Mouse (Mus musculus) heart, embryonic 15.5 days (tissue): ENCODE measurements around the gene Syne2. TPM values are rescaled to one million over a fixed set of nuclear protein-coding genes. Genes with fewer than 3 reads are reported as not detected.
A peak's percentile ranks its signal among the peaks of the same experiment; 100 is the strongest.

Experiments used
- ATAC-seq: fragments of 200-750 bp; cut with Nextera tagmentation; replicated peaks from 2 replicates; pipeline ENCODE4 v1.8.0; 2017; ENCODE audit warnings: low read depth, moderate TSS enrichment; ENCODE audit not compliant: insufficient number of reproducible peaks, insufficient read depth, low FRiP score
- H3K27ac ChIP-seq: fragments of 300-500 bp; sonication (generic); 2 replicates; pipeline ENCODE4 v1.5.1; 2015; ENCODE audit warnings: mild to moderate bottlenecking, inconsistent platforms
- H3K27me3 ChIP-seq: fragments of 300-500 bp; sonication (generic); 2 replicates; pipeline ENCODE4 v1.6.1; 2015; ENCODE audit warnings: inconsistent platforms
- H3K36me3 ChIP-seq: fragments of 300-500 bp; sonication (generic); 2 replicates; pipeline ENCODE4 v1.6.1; 2015; ENCODE audit warnings: mild to moderate bottlenecking, inconsistent platforms
- H3K4me1 ChIP-seq: fragments of 300-500 bp; sonication (generic); replicated peaks from 2 replicates; pipeline ENCODE4 v1.6.1; 2015; ENCODE audit warnings: inconsistent platforms
- H3K4me2 ChIP-seq: fragments of 300-500 bp; sonication (generic); 2 replicates; pipeline ENCODE4 v1.6.1; 2015; ENCODE audit warnings: inconsistent platforms, mild to moderate bottlenecking, moderate library complexity
- H3K4me3 ChIP-seq: fragments of 300-500 bp; sonication (generic); 2 replicates; pipeline ENCODE4 v1.5.1; 2015; ENCODE audit warnings: mild to moderate bottlenecking, inconsistent platforms
- H3K9ac ChIP-seq: fragments of 300-500 bp; sonication (generic); 2 replicates; pipeline ENCODE4 v1.6.1; 2015; ENCODE audit warnings: mild to moderate bottlenecking, inconsistent platforms
- H3K9me3 ChIP-seq: fragments of 300-500 bp; sonication (generic); replicated peaks from 2 replicates; pipeline ENCODE4 v1.6.1; 2016; ENCODE audit warnings: inconsistent platforms
- WGBS: fragments of 180-500 bp; shearing (Covaris S2); methylation state at CpG from one replicate; pipeline ENCODE4 v1.1.7; 2015; ENCODE audit warnings: mixed read lengths; 5-methylcytosine and 5-hydroxymethylcytosine counted together
- polyA plus RNA-seq: library from polyadenylated mRNA; unstranded; fragments of >200 nt; fragmentation: Nextera tagmentation; extraction: Ambion mirVana; gene quantifications from 2 replicates; pipeline ENCODE4 v1.2.1, GENCODE M21; 2015

The Syne2 gene
- polyA plus RNA-seq, 1 experiment from 2014 or later = 38.7 TPM

DNA sequence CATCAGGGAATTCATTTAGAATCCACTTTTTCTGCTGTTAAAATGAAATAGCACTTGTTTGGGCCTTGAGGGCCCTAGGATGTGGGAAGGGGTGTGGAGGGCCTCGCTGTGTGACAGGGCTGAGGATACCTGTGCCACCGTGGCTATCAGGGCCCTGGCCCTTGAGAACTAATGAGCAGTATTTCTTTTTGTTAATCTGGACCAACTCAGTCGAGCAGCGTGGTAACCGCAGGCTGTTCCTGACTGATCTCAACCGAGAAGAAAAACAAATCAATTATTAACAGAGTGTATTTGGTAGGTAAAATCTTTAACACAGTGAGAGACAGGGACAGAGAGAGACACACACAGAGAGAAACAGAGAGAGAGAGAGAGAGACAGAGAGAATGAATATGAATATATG lies 34.5 kb downstream of the Syne2 start:
- Histone ChIP-seq H3K9me3 (no peaks in the 10 kb centered on the region), H3K27ac (peak overlapping the region; percentile 5), H3K4me3 (no peak overlapping the region), H3K9ac (no peak overlapping the region), H3K36me3 (no peaks in the 10 kb centered on the region), H3K27me3 (no peaks in the 10 kb centered on the region), H3K4me1 (peaks cover 41% of the 10 kb centered on the region), H3K4me2 (no peak overlapping the region)
- 57% methylated on average over 6 of the region's 6 CpGs for WGBS
- no peak for ATAC-seq

DNA sequence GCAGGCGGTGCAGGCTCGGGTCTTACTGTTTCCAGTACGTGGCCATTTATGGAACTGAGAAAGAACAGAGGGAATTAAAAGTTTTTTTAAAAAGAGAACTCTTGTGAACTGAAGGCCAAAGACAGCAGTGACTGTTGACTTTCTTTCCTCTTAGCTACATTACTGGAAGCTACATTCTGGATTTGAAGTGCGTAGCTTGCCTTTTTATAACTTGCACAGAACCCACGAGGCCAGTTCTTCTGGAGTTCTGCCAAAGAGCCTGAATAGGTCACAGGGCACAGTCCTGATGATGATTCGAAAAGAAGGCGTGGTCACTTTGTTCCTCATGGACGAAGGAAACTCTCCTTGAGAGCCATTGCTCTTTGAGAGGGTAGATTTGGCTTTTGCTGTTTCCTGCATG lies 35.6 kb downstream of the Syne2 start:
- 9% methylated on average over 8 of the region's 8 CpGs for WGBS

DNA sequence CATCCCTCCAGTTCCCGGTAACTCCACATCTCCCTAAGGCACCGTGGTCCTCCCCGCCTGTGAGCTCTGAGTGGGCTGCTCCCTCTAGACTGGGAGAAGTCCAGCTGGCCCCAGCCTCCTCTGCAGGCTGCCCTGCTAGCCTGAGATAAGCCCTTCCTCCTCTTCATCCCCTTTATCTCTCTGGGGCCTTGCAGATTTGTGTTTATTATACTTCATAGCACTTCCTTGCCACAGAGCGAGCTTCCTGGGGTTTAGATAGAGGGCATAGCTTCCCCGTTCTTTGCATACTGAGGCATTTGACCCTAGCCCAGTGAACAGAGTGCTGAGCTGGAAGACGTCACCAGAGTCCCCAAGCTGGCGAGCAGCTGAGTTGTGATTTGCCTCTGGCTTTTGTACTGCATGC lies 37.1 kb downstream of the Syne2 start:
- Histone ChIP-seq H3K9ac (no peak overlapping the region), H3K27me3 (no peaks in the 10 kb centered on the region), H3K4me1 (peaks cover 41% of the 10 kb centered on the region), H3K27ac (peak overlapping the region; percentile 72), H3K36me3 (no peaks in the 10 kb centered on the region), H3K4me2 (peak overlapping the region; percentile 24), H3K4me3 (0 out of 2 replicates have a peak overlapping the region, but pooled peaks have one; percentile 1), H3K9me3 (no peaks in the 10 kb centered on the region)
- peak; percentile 72 for ATAC-seq
- WGBS = 11% methylated on average over 7 of the region's 7 CpGs

More for the DNA sequence above, 35.6 kb downstream of the Syne2 start:
- Histone ChIP-seq H3K36me3 (no peaks in the 10 kb centered on the region), H3K27ac (peak overlapping the region; percentile 76), H3K9me3 (no peaks in the 10 kb centered on the region), H3K4me1 (peaks cover 41% of the 10 kb centered on the region), H3K4me2 (peak overlapping the region; percentile 55), H3K9ac (no peak overlapping the region), H3K4me3 (peak overlapping the region; percentile 27), H3K27me3 (no peaks in the 10 kb centered on the region)
- 0 out of 2 replicates have a peak, but pooled peaks have one; percentile 36 for ATAC-seq

DNA sequence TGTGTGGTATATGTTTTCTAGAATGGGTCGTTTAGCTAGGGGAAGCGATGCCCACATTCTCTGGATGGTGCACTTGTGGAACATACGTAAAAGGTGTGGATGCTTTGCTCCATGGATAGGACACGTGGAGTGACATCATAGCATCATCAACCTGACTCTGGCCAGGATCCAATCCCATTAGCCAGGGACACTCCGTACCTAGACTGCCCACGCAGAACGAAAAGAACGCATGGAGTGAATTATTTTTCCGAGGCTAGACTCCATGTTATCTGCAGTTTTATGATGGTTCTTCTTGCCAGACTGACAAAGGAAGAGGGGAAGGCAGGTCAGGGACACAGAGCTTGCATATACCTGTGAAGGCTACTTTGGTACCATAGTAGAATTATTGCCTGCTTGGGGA lies 37.7 kb downstream of the Syne2 start:
- H3K27me3 ChIP-seq = no peaks in the 10 kb centered on the region
- no peak overlapping the region for H3K4me3 ChIP-seq
- H3K27ac ChIP-seq = peak overlapping the region; percentile 72
- no peak for ATAC-seq
- WGBS = 69% methylated on average over 9 of the region's 9 CpGs
- H3K36me3 ChIP-seq = no peaks in the 10 kb centered on the region
- no peaks in the 10 kb centered on the region for H3K9me3 ChIP-seq
- peak overlapping the region; percentile 24; the same call in 1 of the 2 replicates for H3K4me2 ChIP-seq
- no peak overlapping the region for H3K9ac ChIP-seq
- peaks cover 38% of the 10 kb centered on the region for H3K4me1 ChIP-seq

DNA sequence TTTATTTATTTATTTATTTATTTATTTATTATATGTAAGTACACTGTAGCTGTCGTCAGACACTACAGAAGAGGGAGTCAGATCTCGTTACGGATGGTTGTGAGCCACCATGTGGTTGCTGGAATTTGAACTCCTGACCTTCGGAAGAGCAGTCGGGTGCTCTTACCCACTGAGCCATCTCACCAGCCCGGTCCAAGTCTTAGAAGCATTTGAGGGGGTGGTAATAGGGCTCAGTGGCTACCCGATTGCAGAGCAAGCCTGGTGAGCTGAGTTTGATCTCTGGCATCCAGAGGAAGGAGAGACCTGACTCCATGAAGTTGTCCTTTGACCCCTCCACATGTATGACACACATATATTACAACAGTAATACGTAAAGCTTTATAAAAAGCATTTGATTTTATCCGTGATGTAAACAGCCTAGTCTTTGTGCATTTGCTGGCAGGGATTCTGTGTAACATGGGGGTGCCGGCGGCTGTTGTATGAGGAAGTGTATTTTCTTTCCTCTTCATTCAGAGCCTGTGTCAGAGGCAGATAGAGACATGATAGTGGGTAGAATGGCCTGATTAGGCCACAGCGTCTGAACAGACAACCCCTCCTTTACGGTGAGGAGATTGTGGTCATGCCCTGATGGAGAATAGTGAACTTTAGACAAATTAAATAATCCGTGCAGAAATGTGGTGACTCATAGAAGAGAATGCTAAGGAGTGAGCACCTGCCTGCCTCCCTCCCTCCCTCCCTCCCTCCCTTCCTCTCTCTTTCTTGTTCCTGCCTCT lies 38.3 kb downstream of the Syne2 start:
- 55% methylated on average over 14 of the region's 14 CpGs for whole genome bisulfite sequencing
- no peaks in the 10 kb centered on the region for H3K9me3 ChIP-seq
- no peak overlapping the region for H3K4me3 ChIP-seq
- H3K9ac ChIP-seq = no peak overlapping the region
- no peaks in the 10 kb centered on the region for H3K36me3 ChIP-seq
- H3K27ac ChIP-seq = 0 out of 2 replicates have a peak overlapping the region, but pooled peaks have one; percentile 18
- ATAC-seq = no peak
- no peaks in the 10 kb centered on the region for H3K27me3 ChIP-seq
- peaks cover 38% of the 10 kb centered on the region for H3K4me1 ChIP-seq
- H3K4me2 ChIP-seq = no peak overlapping the region

DNA sequence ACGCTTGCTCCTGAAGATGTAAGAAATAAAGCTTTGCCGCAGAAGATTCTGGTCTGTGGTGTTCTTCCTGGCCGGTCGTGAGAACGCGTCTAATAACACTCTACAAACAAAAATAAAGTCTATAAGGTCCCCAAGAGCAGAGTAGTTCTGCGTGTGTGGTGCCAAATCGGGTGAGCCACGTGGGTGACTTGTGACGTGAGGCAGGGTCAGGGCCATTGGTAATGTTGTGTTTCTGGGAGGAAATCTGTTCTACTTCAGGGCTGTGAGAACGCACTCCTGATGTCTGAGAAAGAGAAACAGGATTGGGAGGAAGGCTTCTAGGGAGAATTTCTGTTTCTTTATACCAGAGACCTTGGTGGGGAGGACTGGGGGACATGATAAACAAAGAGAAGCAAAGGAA lies 42.0 kb downstream of the Syne2 start:
- ATAC-seq = peak; percentile 67; the same call in 1 of the 2 replicates
- WGBS = 57% methylated on average over 11 of the region's 11 CpGs
- Histone ChIP-seq H3K4me2 (no peak overlapping the region), H3K4me1 (peaks cover 14% of the 10 kb centered on the region), H3K4me3 (no peak overlapping the region), H3K9ac (no peak overlapping the region), H3K9me3 (no peaks in the 10 kb centered on the region), H3K27me3 (no peaks in the 10 kb centered on the region), H3K27ac (peak overlapping the region; percentile 32), H3K36me3 (no peaks in the 10 kb centered on the region)

DNA sequence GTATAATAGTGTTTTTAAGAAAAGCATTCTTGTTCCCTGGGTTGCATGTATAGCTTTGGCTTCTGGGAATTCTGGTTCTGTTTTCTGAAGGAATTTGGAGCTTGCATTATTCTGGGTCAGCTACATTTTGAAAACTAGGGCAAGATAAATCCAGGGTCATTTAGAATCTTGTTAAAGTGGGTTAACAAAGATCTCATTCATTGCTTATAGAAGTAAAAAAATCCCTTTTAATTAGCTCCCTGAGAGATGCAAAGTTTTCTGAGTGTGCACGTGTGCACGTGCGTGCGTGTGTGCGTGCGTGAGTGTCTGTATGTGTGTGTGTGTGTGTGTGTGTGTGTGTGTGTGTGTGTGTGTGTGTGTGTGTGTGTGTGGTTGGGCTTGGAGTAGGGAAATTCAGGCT lies 42.9 kb downstream of the Syne2 start:
- no peak for ATAC-seq
- Histone ChIP-seq H3K4me2 (no peak overlapping the region), H3K4me1 (peaks cover 5% of the 10 kb centered on the region), H3K4me3 (no peak overlapping the region), H3K27me3 (no peaks in the 10 kb centered on the region), H3K36me3 (no peaks in the 10 kb centered on the region), H3K27ac (no peak overlapping the region), H3K9me3 (no peaks in the 10 kb centered on the region), H3K9ac (no peak overlapping the region)
- 86% methylated on average over 6 of the region's 6 CpGs for WGBS

DNA sequence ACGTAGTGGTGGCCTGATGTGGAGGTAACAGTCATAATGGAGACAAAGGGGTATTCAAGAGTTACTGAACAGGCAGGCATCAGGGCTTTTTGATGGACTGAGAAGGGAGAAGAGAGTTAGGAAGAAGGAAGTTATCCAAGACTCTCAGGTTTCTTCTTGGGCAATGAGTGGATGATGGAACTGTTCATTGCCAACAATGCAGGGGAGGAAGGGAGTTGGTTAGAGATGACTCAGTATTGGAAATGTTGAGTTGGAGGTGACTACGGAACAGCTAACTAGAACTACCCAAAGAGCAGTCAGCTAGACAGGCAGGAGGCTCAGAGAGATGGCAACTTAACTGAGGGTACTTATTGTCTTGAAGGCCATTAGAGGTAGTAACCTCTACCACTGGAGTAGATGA lies 47.2 kb downstream of the Syne2 start:
- no peak for ATAC-seq
- Histone ChIP-seq H3K4me2 (no peak overlapping the region), H3K4me1 (peaks cover 32% of the 10 kb centered on the region), H3K4me3 (no peak overlapping the region), H3K36me3 (no peaks in the 10 kb centered on the region), H3K27ac (no peak overlapping the region), H3K9me3 (no peaks in the 10 kb centered on the region), H3K27me3 (no peaks in the 10 kb centered on the region), H3K9ac (no peak overlapping the region)
- WGBS = 84% methylated on average over 2 of the region's 2 CpGs

DNA sequence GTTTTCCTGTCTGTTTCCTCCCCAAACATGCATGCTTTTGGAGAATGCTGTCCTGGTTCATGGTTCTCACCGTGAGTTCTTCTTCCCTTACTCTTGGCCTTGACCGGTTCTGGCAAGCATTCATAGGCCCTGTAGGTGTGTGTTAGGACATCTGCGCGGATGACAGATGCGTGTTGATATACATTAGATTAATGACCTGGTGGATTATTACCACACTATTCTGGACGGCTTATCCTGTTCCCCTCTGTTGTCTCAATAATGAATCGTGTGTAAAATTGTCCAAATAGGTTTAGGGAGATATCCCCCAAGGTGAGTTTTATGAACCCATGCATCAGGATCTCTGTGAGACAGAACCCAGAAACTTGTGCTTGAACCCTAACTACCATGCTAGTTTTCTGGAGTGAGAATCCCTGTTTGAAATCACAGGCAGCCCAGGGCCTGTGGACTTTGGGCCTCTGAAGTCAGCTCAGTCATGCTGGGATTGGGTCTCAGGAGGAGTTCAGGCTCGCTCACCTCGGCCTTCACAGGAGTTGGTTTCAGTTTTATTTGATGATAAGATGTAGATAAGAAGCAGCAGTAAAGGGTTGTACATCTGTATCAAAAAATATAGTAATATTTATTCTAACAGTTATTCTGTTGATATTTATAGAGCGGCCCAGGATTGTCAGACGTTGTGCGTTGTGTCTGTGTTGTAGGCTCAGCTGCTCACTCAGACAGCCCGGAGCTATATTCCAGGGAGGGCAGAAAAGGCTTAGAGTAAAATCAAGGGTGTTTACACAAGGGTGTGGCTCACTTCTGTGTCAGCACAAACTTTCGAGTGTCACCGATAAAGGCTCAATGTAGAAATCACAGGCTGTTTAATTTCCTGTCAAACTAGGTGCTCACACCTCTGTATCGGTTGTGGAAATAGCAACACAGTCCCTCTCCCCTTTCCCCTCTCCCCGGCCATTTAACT lies 48.8 kb downstream of the Syne2 start:
- Histone ChIP-seq H3K27ac (no peak overlapping the region), H3K4me1 (peaks cover 33% of the 10 kb centered on the region), H3K27me3 (no peaks in the 10 kb centered on the region), H3K9me3 (no peaks in the 10 kb centered on the region), H3K4me3 (no peak overlapping the region), H3K9ac (no peak overlapping the region), H3K4me2 (0 out of 2 replicates have a peak overlapping the region, but pooled peaks have one; percentile 2), H3K36me3 (no peaks in the 10 kb centered on the region)
- no peak for ATAC-seq
- 56% methylated on average over 17 of the region's 17 CpGs for WGBS

DNA sequence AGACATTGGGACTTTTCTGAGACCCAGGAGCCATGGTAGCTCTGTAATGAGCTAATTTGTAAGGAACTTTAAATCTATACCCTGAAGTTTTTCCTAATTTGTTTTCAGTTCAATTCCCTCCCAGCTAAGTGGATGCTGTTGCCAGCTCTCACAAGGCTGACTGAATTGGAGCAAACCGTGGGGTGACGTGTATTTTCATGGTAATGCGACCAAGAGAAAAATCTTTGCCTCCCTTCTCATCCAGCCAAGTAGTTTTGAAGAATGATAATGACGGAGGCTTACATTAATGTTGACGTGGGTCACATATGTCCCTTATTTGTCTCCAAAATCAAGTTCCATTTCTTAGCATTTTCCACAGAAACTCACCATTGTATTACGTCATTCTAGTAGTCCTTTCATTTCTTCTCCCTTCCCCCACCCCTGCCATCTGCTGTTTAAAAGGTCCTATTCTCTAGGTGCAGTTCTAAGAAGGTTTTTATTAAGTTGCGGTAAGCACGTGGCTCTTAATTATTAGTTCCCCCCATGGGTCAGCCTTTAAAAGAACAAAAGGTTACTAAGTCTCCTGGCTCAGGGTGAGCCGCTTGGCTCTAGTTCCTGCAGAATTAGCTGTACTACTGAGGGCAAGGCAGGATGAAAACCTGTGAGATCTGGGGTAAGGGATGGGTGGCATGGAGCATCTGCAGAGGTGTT lies 55.8 kb downstream of the Syne2 start:
- Histone ChIP-seq H3K4me3 (no peak overlapping the region), H3K9ac (no peak overlapping the region), H3K4me2 (no peak overlapping the region), H3K9me3 (0 out of 2 replicates have a peak, but pooled peaks cover 3% of the 10 kb centered on the region), H3K27me3 (no peaks in the 10 kb centered on the region), H3K27ac (no peak overlapping the region), H3K36me3 (no peaks in the 10 kb centered on the region), H3K4me1 (peaks cover 27% of the 10 kb centered on the region)
- ATAC-seq = no peak
- 77% methylated on average over 9 of the region's 9 CpGs for WGBS
